Mouse (Mus musculus) heart, embryonic 13.5 days (tissue): ENCODE results near the gene Plk3. TPM values are rescaled to one million over a fixed set of nuclear protein-coding genes. Genes with fewer than 3 reads are reported as not detected.

Source experiments
- ATAC-seq: fragments of 200-750 bp; cut with Nextera tagmentation; 2 replicates; pipeline ENCODE4 v1.8.0; 2017; ENCODE audit warnings: moderate TSS enrichment; ENCODE audit not compliant: insufficient number of reproducible peaks, low FRiP score, low TSS enrichment; ENCODE audit errors: extremely low read depth
- H3K27ac ChIP-seq: fragments of 300-500 bp; sonication (generic); replicated peaks from 2 replicates; pipeline ENCODE4 v1.5.1; 2015; ENCODE audit warnings: moderate library complexity, mild to moderate bottlenecking, inconsistent platforms
- H3K27me3 ChIP-seq: fragments of 300-500 bp; sonication (generic); replicated peaks from 2 replicates; pipeline ENCODE4 v1.6.1; 2015; ENCODE audit warnings: mild to moderate bottlenecking, inconsistent platforms
- H3K36me3 ChIP-seq: fragments of 300-500 bp; sonication (generic); 2 replicates; pipeline ENCODE4 v1.6.1; 2015; ENCODE audit warnings: mild to moderate bottlenecking, inconsistent platforms
- H3K4me1 ChIP-seq: fragments of 300-500 bp; sonication (generic); 2 replicates; pipeline ENCODE4 v1.6.1; 2015; ENCODE audit warnings: inconsistent platforms
- H3K4me2 ChIP-seq: fragments of 300-500 bp; sonication (generic); 2 replicates; pipeline ENCODE4 v1.6.1; 2015; ENCODE audit warnings: inconsistent platforms, mild to moderate bottlenecking, moderate library complexity
- H3K4me3 ChIP-seq: fragments of 300-500 bp; sonication (generic); 2 replicates; pipeline ENCODE4 v1.5.1; 2015; ENCODE audit warnings: moderate library complexity, mild to moderate bottlenecking, inconsistent platforms
- H3K9ac ChIP-seq: fragments of 300-500 bp; sonication (generic); 2 replicates; pipeline ENCODE4 v1.6.1; 2015; ENCODE audit warnings: inconsistent platforms, mild to moderate bottlenecking, moderate library complexity
- H3K9me3 ChIP-seq: fragments of 300-500 bp; sonication (generic); 2 replicates; pipeline ENCODE4 v1.6.1; 2016; ENCODE audit warnings: inconsistent platforms
- WGBS: fragments of 180-500 bp; shearing (Covaris S2); methylation state at CpG from one replicate; pipeline ENCODE4 v1.1.7; 2015; ENCODE audit warnings: mixed read lengths; 5-methylcytosine and 5-hydroxymethylcytosine counted together
- polyA plus RNA-seq: library from polyadenylated mRNA; unstranded; fragments of >200 nt; fragmentation: Nextera tagmentation; extraction: Ambion mirVana; gene quantifications from 2 replicates; pipeline ENCODE4 v1.2.1, GENCODE M21; 2015

Plk3 gene
- polyA plus RNA-seq, 1 experiment from 2014 or later: 2.1 TPM

DNA sequence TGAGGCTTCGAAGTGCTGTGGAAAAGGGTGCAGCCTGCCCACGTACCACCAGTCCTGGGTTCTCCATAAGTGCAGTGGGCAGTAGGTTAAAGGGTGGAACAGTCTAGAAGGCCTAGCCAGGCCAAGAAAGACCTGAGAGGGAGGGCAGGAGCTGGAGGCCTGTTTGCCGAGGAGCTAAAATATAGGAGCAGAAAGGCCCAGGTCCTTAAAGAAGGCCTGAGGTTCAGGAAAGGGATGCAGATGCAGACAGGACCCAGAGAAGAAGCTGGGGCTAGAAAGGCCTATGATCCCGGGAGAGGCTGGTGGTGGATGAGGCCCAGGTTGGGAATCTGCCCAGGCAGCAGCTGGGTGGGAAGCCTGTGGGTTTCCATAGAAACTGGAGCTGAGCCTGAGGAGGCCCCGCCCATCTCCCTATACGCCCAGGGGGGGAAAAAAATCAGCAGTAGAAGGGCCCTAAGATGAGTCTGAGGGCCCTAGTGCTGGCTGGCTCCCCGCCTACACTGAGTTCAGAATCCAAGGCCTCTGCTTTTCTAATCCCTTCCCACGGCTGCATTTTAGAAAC lies 8.3 kb downstream of the Plk3 start, which contains the start of gene Btbd19:
Gene Btbd19, minus strand, starts transcription at position 378 of the 562 bp plus-strand sequence.
- Histone ChIP-seq H3K4me3 (no peak within 1 kb of the TSS), H3K36me3 (peaks cover 17% of the 10 kb centered on the region), H3K27ac (peak within 1 kb of the TSS; percentile 91), H3K9me3 (no peaks in the 10 kb centered on the region), H3K9ac (peak within 1 kb of the TSS; percentile 68), H3K4me2 (peak within 1 kb of the TSS; percentile 20), H3K4me1 (peaks cover 28% of the 10 kb centered on the region), H3K27me3 (peaks cover 3% of the 10 kb centered on the region; the same call in 1 of the 2 replicates)
- ATAC-seq: no peak; the same call in 1 of the 2 replicates
- 41% methylated on average over 8 of the region's 8 CpGs for whole genome bisulfite sequencing

DNA sequence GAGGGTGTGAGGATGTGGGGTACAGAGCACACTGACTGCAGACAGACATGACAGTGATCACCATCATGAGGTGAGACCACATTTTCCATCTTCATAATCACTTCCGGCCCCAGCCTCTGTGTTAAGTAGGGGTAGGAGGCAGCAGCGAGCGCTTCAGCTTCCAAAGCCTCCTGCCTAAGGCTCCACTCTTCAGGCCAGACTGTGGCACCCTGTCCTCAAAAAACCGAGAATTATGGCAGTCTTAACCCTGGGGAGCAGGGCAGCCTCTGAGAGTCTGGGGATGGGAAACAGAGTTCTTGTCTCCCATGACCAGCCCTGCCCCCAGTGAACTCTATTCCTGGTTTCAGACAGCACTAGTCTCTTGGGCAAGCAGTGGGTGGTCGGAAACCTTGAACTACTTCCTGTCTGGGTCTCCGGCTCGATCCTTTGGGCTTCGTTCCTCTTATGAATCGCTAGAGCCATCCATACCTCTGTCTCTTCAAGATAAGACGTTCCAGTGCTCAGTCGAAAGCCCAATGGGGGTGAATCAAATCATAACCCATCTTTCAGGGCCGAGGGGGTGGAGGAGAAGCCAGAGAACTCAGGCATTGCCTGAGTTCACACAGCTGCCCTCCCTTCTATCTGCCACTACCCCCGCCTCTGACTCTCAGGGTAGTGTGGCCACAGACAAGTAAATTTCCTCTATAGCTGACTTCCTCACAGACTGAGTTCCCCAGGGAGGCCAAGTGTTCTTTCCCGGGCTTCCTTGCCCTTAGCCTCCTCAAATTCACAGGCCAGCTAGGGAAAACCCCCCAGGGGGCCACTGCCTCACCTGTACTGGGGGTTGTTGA lies 9.0 kb downstream of the Plk3 start:
- no peak for ATAC-seq
- H3K9ac ChIP-seq: peak overlapping the region; percentile 68
- WGBS: 52% methylated on average over 14 of the region's 14 CpGs

DNA sequence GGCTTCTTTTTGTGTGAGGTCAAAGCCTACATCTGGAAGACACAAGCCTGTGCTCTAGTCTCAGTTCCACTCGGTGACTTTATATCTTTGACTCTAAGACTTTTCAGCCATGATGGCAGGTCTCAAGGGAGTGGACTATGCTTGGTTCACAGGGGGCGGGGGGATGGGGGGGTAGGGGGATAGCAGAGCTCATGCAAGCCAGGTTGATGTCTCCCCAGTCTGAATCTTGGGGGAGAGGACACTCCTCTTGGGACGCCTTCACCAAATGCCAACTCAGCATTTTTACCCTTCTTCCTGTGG lies 9.6 kb downstream of the Plk3 start:
- 73% methylated on average over 3 of the region's 3 CpGs for WGBS
- H3K27ac ChIP-seq: peak overlapping the region; percentile 91

More for the DNA sequence above, 9.0 kb downstream of the Plk3 start:
- Histone ChIP-seq H3K9me3 (no peaks in the 10 kb centered on the region), H3K4me2 (peak overlapping the region; percentile 8), H3K27me3 (no peaks in the 10 kb centered on the region), H3K4me3 (no peak overlapping the region), H3K27ac (peak overlapping the region; percentile 91), H3K36me3 (peaks cover 14% of the 10 kb centered on the region), H3K4me1 (peaks cover 32% of the 10 kb centered on the region)

DNA sequence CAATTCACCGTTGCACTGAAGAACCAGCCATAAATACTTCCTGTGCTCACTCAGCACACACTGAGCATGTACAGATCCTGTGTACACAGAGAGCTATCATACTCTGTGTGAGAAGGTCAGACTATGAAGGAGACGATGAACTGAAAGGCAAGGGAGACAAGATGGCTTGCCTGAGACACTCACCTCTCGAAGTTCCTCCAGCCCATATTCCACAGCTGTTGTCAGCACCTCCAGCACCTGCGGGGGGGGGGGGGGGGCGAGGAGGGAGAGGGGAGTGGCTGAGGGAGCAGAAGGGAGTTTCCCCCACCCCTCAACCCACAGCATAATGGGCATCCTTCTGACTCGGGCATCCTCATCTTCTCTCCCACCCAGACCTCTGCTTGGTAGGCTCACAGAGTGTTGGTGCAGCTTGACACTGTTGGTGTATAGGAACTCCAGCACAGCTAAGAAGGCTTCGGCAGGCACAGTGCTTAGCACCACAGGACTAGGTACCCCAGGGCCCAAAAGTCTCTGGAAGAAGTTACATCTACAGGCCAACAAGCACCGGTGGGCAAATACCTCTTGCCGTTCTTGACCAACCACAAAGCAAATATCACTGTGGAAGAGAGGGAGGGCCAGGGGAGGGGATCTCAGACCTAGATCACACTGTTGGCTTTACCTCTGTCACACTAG lies 10.1 kb downstream of the Plk3 start:
- no peaks in the 10 kb centered on the region for H3K27me3 ChIP-seq
- WGBS: 68% methylated on average over 8 of the region's 9 CpGs
- peaks cover 34% of the 10 kb centered on the region for H3K4me1 ChIP-seq
- no peak overlapping the region for H3K9ac ChIP-seq
- H3K9me3 ChIP-seq: no peaks in the 10 kb centered on the region
- H3K4me3 ChIP-seq: no peak overlapping the region
- H3K4me2 ChIP-seq: no peak overlapping the region
- no peak overlapping the region for H3K27ac ChIP-seq
- ATAC-seq: no peak
- peaks cover 7% of the 10 kb centered on the region for H3K36me3 ChIP-seq

More for the DNA sequence above, 9.6 kb downstream of the Plk3 start:
- H3K36me3 ChIP-seq: peaks cover 12% of the 10 kb centered on the region
- no peak for ATAC-seq
- peaks cover 34% of the 10 kb centered on the region for H3K4me1 ChIP-seq
- no peak overlapping the region for H3K4me3 ChIP-seq
- H3K27me3 ChIP-seq: no peaks in the 10 kb centered on the region
- H3K4me2 ChIP-seq: no peak overlapping the region
- no peaks in the 10 kb centered on the region for H3K9me3 ChIP-seq
- no peak overlapping the region for H3K9ac ChIP-seq

DNA sequence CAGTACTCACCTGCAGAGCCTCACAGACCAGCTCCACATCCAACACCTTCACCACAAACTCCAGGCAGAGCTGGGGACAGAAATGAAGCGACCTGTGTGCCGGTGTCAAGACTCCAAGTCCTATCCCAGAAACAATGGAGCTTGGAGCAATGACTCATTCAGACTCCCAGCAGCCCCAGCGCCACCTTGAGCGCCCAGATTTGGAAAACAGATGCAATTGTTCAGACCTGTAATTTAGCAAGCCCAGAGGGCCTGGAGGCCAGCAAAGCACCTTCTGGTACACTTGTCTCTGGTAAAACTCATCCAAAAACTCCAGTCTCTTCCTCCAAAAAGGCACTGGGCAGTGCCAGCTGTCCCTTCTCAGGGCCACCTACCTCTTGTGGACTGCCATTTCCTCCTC lies 11.6 kb downstream of the Plk3 start:
- Histone ChIP-seq H3K36me3 (no peaks in the 10 kb centered on the region), H3K27ac (no peak overlapping the region), H3K27me3 (no peaks in the 10 kb centered on the region), H3K4me2 (no peak overlapping the region), H3K4me3 (no peak overlapping the region), H3K4me1 (peaks cover 34% of the 10 kb centered on the region), H3K9me3 (no peaks in the 10 kb centered on the region), H3K9ac (0 out of 2 replicates have a peak overlapping the region, but pooled peaks have one; percentile 28)
- 77% methylated on average over 4 of the region's 4 CpGs for WGBS
- no peak for ATAC-seq

DNA sequence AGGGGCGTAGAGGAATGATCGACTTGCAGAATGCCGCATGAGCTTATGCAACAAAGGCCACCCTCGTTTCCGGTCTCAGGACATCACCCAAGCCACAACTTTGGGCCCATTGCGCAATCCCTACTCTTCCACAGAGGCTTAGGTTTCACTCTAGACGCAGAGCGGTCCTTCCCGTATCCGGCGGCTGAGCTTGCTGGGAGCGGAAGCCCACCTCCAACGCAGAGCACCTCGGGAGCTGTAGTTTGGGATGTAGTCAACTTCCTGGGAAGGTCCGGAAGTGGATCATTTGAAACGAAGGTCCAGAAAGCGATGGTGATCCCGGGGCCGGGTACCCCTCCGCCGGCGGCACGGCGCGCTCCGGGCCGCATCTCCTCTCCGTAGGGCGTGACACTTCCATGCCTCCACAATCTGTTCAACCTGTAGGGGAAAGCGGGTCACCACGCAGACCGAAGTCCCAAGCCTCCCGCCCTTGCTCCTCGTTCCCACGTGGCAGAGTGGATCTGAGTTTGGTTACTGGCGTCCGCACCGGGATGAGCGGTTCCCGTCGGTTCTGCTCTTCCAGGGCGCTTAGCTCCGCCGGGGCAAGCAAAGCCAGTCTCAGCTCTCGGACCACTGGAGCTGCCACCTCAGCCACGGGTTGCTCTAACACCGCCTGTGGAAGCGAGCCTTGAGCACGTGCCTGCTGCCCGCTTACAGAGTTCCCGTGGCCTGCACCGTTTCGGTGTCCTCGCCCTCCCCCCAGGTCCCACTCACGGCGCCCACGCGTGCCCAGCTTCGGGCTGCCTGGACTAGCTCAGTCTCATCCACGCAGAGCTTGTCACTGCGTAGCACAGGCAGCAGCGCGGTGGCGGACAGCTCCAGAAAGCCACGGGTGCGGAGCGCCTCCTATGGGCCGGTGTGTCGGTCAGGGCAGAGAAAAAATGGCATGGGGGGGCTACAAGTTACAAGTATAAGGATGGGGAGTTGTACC lies 13.0 kb downstream of the Plk3 start:
- H3K36me3 ChIP-seq: no peaks in the 10 kb centered on the region
- WGBS: under 1% methylated on average over 69 of the region's 69 CpGs
- H3K27ac ChIP-seq: peak overlapping the region; percentile 86
- peak overlapping the region; percentile 77 for H3K4me3 ChIP-seq
- H3K9ac ChIP-seq: peak overlapping the region; percentile 78
- H3K9me3 ChIP-seq: no peaks in the 10 kb centered on the region
- no peaks in the 10 kb centered on the region for H3K27me3 ChIP-seq
- peak overlapping the region; percentile 88 for H3K4me2 ChIP-seq
- peak; percentile 75; the same call in 1 of the 2 replicates for ATAC-seq
- H3K4me1 ChIP-seq: peaks cover 26% of the 10 kb centered on the region

DNA sequence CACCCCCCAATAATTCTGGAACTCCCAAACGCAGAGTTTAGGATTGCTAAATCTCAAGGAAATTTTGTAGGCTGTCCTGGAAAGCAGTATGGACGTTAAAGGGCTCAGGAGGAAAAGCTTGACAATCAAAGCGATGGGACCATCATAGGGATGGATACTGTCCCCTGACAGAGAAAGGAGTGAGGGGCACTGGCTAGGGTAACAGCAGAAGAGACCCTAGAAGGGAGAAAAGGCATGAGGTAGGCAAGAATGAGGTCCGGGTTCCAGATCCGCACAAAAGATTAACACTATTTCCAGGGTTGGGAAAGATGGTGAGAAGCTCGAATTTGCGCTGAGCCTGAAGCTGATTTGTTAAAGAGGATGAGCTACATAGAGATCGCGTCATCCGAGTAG lies 13.7 kb downstream of the Plk3 start:
- peaks cover 19% of the 10 kb centered on the region for H3K4me1 ChIP-seq
- WGBS: 4% methylated on average over 10 of the region's 10 CpGs
- no peak for ATAC-seq
- H3K4me3 ChIP-seq: peak overlapping the region; percentile 77
- H3K4me2 ChIP-seq: peak overlapping the region; percentile 88
- H3K9ac ChIP-seq: peak overlapping the region; percentile 78
- H3K27me3 ChIP-seq: no peaks in the 10 kb centered on the region
- peak overlapping the region; percentile 86 for H3K27ac ChIP-seq
- H3K9me3 ChIP-seq: no peaks in the 10 kb centered on the region
- H3K36me3 ChIP-seq: no peaks in the 10 kb centered on the region

DNA sequence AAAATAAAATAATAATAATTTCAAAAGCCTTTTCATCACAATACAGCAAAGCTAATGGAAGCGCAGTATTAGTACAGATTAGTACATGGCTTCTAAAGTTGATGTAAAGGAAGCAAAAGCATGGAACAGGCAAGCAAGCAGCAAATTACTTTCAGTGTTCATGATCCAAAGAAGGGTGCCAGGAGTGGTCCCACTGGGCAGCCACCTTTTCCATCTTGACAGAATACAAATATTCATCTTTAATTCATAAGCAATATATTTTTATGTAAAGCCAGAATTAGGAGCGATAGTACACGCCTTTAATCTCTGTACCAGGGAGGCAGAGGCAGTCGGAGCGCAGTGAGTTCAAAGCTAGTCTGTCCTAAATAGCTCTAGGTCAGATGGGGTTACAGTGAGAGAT lies 14.1 kb downstream of the Plk3 start:
- no peaks in the 10 kb centered on the region for H3K27me3 ChIP-seq
- H3K36me3 ChIP-seq: no peaks in the 10 kb centered on the region
- no peak for ATAC-seq
- peak overlapping the region; percentile 78 for H3K9ac ChIP-seq
- H3K4me3 ChIP-seq: peak overlapping the region; percentile 77
- H3K4me1 ChIP-seq: peaks cover 15% of the 10 kb centered on the region
- 74% methylated on average over 5 of the region's 5 CpGs for WGBS
- peak overlapping the region; percentile 86 for H3K27ac ChIP-seq
- H3K4me2 ChIP-seq: peak overlapping the region; percentile 88
- H3K9me3 ChIP-seq: no peaks in the 10 kb centered on the region

DNA sequence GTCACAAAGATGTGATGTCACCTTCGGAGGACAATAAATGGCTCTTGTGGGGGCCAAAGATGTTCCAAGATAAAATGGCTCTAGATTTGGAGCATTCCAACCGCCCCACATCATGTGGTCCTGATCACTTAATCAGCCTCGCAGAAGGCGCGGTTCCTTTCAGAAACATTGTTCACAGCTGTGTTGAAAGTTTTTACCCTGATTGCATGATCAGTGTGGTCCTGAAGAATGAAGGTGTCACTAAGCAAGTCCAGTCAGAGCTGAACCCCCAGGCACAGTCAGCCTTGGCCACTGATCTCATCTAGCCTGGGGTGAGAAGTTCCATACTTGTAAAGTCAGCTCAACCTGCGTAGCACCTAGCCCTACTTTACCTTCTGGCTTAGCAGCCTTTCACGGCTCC lies 15.8 kb downstream of the Plk3 start:
- Histone ChIP-seq H3K9me3 (no peaks in the 10 kb centered on the region), H3K36me3 (0 out of 2 replicates have a peak, but pooled peaks cover 2% of the 10 kb centered on the region), H3K4me2 (no peak overlapping the region), H3K4me3 (no peak overlapping the region), H3K9ac (no peak overlapping the region), H3K4me1 (peaks cover 10% of the 10 kb centered on the region), H3K27me3 (no peaks in the 10 kb centered on the region), H3K27ac (no peak overlapping the region)
- ATAC-seq: no peak
- 86% methylated on average over 7 of the region's 7 CpGs for WGBS

DNA sequence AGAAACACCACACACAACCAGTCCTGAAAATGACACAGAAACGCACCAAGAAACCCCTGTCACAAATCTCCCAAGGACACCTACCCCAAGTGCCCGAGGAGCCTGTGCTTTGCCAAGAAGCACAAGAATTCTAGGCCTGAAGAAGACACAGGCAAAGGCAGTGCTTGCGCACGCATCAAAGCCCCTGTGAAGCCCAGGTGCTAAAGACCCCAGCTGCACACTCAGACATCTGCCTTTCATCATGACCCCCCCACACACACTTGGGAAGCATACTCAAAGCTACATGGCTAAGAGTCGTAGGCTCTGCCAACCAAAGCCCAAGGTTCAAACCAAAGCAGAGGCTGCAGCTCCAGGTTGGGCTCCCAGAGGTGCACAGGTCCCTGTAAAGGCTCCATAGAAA lies 18.2 kb downstream of the Plk3 start:
- Histone ChIP-seq H3K9ac (no peak overlapping the region), H3K36me3 (peaks cover 8% of the 10 kb centered on the region), H3K27me3 (no peaks in the 10 kb centered on the region), H3K4me3 (no peak overlapping the region), H3K4me1 (peaks cover 6% of the 10 kb centered on the region), H3K4me2 (no peak overlapping the region), H3K27ac (no peak overlapping the region), H3K9me3 (no peaks in the 10 kb centered on the region)
- no peak for ATAC-seq
- WGBS: 68% methylated on average over 5 of the region's 5 CpGs
